Mouse (Mus musculus) testis, postnatal 10 days (tissue): Measurements from ENCODE around the gene Gm20388.

Experiments used
- DNase-seq: peaks from one replicate; pipeline ENCODE4 v3.0.0; 2021; ENCODE audit warnings: low spot score

Gene Gm20388

DNA sequence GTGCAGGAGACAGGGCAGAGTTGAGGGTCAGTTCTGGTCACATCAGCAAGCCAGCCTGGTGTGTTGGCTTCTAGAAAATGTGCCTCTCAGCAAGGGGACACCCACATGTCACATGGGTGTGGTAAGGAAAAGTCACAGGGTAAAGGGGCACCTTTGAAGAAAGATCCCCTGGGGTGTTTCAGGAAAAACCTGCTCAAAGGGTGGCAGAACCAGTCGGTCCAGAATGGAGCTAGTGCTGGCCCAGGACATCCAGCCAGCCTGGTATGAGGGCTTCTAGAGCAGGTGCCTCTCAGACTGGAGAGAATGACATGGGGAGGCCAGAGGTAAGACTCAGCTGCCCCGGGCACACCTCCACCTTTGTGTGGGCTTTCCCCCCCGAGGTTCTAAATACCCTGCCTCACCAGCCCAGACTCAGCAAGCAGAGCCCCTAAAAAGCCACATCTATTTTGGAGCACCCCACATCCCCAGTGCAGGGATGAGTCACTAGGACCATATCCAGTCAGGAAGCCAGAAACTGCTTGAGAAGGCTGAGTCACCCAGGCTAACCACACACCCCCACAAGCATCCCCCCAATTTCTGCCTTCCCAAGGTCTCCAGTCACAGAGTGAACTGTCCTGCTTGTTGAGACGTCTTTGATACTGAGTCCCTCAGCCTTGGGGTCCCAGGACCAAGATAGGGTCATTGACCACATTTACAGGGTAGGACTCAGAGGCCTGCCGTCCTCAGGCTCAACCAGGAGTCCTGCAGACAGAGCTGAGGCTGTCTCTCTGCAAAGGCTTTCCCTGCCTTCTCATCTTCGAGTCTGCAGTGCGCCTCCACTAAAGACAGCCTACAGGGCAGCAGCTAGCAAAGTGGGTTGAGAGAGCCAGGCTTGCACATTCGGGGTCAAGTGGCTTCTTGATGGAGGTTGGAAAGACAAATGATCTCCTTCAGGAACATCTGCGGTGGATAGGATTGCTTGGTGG, 2445.3 kb downstream of the Gm20388 start:
- DNase-seq, result no peak

GRCm38 (mm10) chr8:122357202-122357601, 2446.6 kb downstream of the Gm20388 start:
- no peak for DNase-seq

DNA sequence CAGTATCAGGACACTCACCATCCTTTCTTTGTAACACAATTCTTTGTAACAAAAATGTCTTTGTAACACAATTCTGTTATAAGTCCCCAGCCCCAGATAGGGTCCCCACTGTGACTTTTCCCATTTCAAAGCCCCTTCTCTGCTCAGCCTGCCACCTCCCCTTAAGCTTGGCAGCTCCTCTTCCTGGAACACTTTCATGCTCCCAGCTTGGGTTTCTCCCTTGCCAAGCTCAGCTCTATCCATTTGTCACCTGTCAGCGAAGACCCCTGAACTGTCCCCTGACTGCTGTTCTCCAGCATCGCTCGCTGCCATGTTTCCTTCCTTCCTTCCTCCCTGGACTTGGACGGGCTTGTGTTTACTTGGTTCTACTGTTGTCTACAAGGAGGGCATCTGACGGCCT, 2447.0 kb downstream of the Gm20388 start:
- DNase-seq, result no peak

- DNase-seq, result no peak
Observed at GRCm38 (mm10) chr8:122359111-122359775, 2448.6 kb downstream of the Gm20388 start.

- no peak for DNase-seq
Observed at GRCm38 (mm10) chr8:122360696-122361416, 2450.2 kb downstream of the Gm20388 start, which contains the start of gene Trhr2. Gene Trhr2 (minus strand): TSS chr8:122360746.

DNA sequence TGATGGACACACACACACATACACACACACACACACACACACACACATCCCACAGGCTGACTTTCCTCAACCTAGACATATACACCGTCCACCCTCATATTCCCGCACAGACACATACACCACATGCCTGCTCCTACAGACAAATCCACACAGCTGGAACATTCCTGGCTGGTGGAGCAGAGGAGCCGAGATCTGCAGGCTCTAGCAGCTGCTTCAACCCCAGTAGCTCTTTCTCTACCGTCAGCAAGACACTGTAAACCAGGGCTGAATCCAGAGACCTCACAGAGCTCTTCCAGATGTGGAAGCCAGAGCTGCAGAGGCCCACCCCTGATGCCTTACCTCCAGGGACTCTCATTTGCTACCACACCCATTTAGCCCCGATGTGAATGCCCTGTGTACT, 2451.6 kb downstream of the Gm20388 start:
- no peak for DNase-seq

DNA sequence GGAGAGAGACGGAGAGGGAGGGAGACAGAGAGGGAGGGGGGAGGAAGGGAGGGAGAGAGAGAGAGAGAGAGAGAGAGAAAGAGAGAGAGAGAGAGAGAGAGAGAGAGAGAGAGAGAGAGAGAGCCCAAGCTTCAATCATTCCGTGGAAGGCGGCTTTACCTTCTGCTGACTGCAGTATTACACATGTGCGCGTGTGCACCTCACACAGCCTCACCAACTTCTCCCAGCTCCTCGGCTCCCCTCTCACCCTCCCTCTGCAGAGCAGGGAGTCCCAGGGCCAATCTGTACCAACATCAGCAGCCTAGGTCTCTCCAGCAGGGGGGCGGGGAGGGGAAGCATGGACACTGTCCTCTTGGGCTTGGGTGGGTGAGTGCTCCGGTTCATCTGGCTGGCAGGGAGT, 2452.3 kb downstream of the Gm20388 start:
- DNase-seq, result no peak

- no peak for DNase-seq
Observed at GRCm38 (mm10) chr8:122368494-122368893, 2457.9 kb downstream of the Gm20388 start.

DNA sequence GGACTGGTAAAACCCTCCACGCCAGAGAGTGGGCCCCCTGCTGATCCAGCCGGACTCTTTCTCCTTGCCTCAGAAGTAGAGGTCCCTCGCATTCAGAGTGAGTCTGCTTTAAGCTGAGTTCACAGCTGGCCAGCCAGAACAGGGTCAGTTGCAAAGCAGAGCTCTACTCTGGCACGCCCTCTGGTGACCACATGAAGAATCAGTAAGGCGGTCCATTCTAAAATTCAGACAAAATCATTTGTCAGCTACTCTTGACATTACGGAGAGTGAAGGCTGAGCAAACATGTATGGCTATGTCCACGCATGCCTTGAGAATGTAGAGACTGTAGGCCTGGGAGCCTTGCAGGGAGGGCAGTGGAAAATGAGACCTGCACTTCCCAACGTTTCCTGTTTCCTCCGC, 2459.0 kb downstream of the Gm20388 start:
- peak; percentile 86 for DNase-seq

DNA sequence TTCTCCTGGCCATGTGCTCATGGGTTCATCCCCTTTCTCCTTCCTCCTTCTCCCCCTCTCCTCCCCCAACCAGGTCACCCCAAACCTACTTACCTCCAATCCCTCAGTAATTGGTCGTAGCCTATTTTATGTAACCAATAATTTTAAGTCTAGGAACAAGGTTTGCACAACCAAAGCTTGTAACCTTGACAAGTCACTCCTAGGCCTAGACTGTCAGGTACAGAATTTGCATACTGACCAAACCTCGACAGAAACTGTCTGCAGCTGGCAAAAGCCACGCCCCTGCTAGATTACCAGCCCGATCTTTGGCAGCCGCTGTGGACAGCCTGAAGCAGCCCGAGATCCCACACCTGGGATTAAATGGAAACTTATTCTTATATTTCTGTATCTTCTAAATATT, 2461.1 kb downstream of the Gm20388 start:
- no peak for DNase-seq

- DNase-seq, result no peak
Observed at GRCm38 (mm10) chr8:122375320-122375719, 2464.7 kb downstream of the Gm20388 start.

DNA sequence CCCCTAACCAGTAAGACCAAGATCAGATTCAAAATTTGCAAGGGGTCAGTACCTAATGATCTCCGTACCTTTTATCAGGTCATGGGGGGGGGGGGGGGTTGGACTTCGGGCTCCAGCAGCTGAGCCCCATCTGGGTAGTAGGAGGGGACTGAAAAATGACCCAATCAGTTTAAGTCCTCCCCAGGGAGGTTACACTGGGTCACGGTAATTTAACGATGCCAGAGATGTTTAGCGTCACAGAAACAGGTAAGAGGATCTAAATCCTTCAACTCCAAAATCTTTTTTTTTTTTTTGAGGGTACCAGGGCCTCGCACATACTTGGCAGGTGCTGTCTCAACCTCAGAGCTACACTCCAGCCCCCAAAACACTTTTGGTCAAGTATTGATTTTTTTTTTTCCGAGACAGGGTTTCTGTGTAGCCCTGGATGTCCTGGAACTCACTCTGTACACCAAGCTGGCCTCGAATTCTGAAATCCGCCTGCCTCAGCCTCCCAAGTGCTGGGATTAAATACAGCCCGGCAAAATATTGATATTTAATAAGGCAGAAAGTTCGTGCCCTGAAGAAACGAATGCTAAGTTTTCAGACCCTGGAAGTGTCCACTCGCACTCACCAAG, 2465.2 kb downstream of the Gm20388 start:
- no peak for DNase-seq

DNA sequence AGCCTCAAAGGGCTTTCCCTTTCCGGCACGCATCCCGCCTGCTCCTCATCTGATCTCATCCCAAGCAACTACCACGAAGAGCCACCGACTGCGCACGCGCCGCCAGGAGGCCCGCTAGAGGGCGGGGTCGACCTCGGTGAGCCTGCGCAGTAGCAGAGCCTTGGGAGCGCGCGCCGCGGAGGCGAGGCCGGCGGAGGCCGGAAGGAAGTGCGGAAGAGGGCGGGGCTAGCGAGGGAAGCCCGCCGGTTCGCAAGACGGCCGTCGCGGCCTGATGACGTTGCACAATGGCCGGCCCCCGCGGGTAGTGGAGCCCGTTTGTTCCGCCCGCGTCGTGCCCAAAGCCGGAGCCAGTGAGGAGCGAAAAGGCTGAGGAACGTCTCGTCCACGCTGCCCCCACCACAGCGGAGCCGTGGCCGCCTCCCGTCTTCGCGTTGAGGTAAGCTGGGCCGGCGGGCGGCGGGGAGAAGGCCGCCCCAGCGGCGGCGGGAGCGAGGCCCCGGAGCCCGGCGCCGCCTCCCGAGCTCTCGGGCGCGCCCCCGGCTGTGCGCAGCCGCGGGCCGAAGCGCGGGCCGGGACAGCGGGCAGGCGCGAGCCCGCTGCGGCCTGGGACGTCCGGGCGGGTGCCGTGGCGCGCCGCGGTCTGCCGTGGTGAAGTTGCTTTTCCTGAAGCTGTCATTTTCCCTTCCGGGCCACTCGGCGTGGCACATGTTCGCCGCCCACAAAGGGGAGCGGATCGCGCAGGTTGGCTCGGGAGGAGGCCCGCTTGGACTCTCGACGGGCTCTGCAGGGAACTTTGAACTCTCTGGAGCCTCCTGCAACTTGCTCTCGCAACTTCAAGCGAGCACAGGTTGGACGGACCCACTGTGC, 2466.0 kb downstream of the Gm20388 start, which contains the start of gene Zc3h18:
Gene Zc3h18 (plus strand): TSS at position 245 of the 867 bp plus-strand sequence.
- DNase-seq, result peak; percentile 100

- DNase-seq, result no peak
Observed at GRCm38 (mm10) chr8:122383039-122383438, 2472.4 kb downstream of the Gm20388 start.

GRCm38 (mm10) chr8:122389357-122389756, 2478.7 kb downstream of the Gm20388 start:
- DNase-seq, result no peak

- no peak for DNase-seq
Observed at GRCm38 (mm10) chr8:122390758-122391157, 2480.1 kb downstream of the Gm20388 start.

- DNase-seq, result no peak
Observed at GRCm38 (mm10) chr8:122393717-122394116, 2483.1 kb downstream of the Gm20388 start.

- no peak for DNase-seq
Observed at GRCm38 (mm10) chr8:122395291-122395690, 2484.7 kb downstream of the Gm20388 start.

- DNase-seq, result peak; percentile 77
Observed at GRCm38 (mm10) chr8:122398186-122398585, 2487.5 kb downstream of the Gm20388 start.

- no peak for DNase-seq
Observed at GRCm38 (mm10) chr8:122405146-122405805, 2494.6 kb downstream of the Gm20388 start.
